Mouse (Mus musculus): ENCODE results near the gene Mapk10. TPM values are rescaled to one million over a fixed set of nuclear protein-coding genes. Genes with fewer than 3 reads are reported as not detected.
"Not testable (repeated sequence)": the region's sequence is repeated elsewhere in the genome, so short reads cannot be mapped to it uniquely, and the experiment has no call there.

The Mapk10 gene
- polyA plus RNA-seq, 1 experiment from 2014 or later = 0.59 TPM

GRCm38 (mm10) chr5:102888482-102889162, 322.5 kb downstream of the Mapk10 start:
- ATAC-seq (ENCODE audit: insufficient number of reproducible peaks, low FRiP score, low TSS enrichment, low read depth) (no peak), DNase-seq (ENCODE audit: low spot score) (no peak)
- 75% methylated on average over 14 of the region's 14 CpGs for WGBS
- no peak overlapping the region for H3K4me2 ChIP-seq (ENCODE audit: low read depth, severe bottlenecking)
- no peaks in the 10 kb centered on the region for H3K4me1 ChIP-seq (ENCODE audit: control insufficient read depth, insufficient read depth, low read length)
- H3K36me3 ChIP-seq (ENCODE audit: control insufficient read depth, insufficient read depth, low read length) = no peaks in the 10 kb centered on the region
- H3K27ac ChIP-seq (replicated peaks; ENCODE audit: low read depth, low read length) = no peak overlapping the region
- H3K4me3 ChIP-seq (ENCODE audit: low read depth, low read length) = no peak overlapping the region
- H3K27me3 ChIP-seq (ENCODE audit: control insufficient read depth, insufficient read depth, low read length) = no peaks in the 10 kb centered on the region
- no peak overlapping the region for H3K9ac ChIP-seq (ENCODE audit: low read length)
- no peaks in the 10 kb centered on the region for H3K9me3 ChIP-seq (ENCODE audit: control insufficient read depth, low read length)

DNA sequence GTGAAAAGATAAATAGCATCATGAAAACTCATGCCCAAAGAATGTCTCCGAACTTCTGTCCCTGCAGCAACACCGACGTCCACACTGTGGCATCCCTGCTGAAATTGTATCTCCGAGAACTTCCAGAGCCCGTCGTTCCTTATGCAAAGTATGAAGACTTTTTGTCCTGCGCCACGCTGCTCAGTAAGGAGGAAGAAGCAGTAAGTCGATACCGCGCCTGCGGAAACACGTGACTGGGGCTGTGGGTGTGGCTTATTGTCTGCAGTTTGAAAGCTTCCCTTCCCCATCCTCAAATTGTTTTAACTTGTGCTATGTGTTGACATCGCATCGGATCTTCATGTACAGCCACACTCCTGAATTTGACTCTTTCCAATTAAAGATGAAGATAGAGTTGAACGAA, 335.5 kb downstream of the Mapk10 start:
- no peak overlapping the region for H3K27ac ChIP-seq (replicated peaks; ENCODE audit: low read depth, low read length)
- no peaks in the 10 kb centered on the region for H3K27me3 ChIP-seq (ENCODE audit: control insufficient read depth, insufficient read depth, low read length)
- no peak for ATAC-seq (ENCODE audit: insufficient number of reproducible peaks, low FRiP score, low TSS enrichment, low read depth)
- 70% methylated on average over 16 of the region's 16 CpGs for WGBS
- H3K4me1 ChIP-seq (ENCODE audit: control insufficient read depth, insufficient read depth, low read length) = no peaks in the 10 kb centered on the region
- H3K4me3 ChIP-seq (ENCODE audit: low read depth, low read length) = no peak overlapping the region
- no peak overlapping the region for H3K9ac ChIP-seq (ENCODE audit: low read length)
- DNase-seq (ENCODE audit: low spot score) = no peak
- H3K36me3 ChIP-seq (ENCODE audit: control insufficient read depth, insufficient read depth, low read length) = no peaks in the 10 kb centered on the region
- no peak overlapping the region for H3K4me2 ChIP-seq (ENCODE audit: low read depth, severe bottlenecking)
- H3K9me3 ChIP-seq (ENCODE audit: control insufficient read depth, low read length) = no peaks in the 10 kb centered on the region

DNA sequence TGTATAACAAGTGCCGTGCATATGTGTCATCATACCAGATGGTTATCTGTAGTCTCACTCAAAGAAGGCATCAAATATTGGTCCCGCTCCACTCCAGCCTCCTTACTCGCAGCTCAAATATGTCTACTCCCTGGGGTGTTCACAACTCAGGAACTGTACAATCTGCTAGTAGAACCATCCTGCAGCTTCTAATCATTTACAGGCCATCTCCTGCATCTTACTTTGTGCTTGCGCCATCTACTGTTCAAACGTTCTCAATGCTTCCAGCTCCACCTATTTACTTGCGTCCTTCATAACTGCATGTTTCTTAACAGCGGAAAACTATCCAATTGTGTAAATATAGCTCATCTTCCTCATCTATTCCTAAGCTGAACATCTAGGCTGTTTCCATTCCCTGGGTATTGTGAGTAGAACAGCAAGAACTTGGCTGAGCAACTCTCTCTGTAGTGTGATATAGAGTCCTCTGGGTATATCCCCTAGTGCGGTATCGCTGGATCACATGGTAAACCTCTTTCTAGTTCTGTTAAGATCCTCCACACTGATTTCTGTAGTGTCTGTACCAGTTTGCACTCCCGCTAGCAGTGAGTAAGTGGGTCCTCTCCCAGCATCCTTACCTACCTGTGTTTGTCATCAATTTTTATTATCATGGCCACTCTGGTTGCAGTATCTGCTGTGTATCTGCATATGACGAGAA, 336.4 kb downstream of the Mapk10 start:
- Histone ChIP-seq H3K9ac (ENCODE audit: low read length) (no peak overlapping the region), H3K4me2 (ENCODE audit: low read depth, severe bottlenecking) (no peak overlapping the region), H3K36me3 (ENCODE audit: control insufficient read depth, insufficient read depth, low read length) (no peaks in the 10 kb centered on the region), H3K4me1 (ENCODE audit: control insufficient read depth, insufficient read depth, low read length) (no peaks in the 10 kb centered on the region), H3K9me3 (ENCODE audit: control insufficient read depth, low read length) (no peaks in the 10 kb centered on the region), H3K27ac (replicated peaks; ENCODE audit: low read depth, low read length) (no peak overlapping the region), H3K4me3 (ENCODE audit: low read depth, low read length) (no peak overlapping the region), H3K27me3 (ENCODE audit: control insufficient read depth, insufficient read depth, low read length) (no peaks in the 10 kb centered on the region)
- ATAC-seq (ENCODE audit: insufficient number of reproducible peaks, low FRiP score, low TSS enrichment, low read depth) (no peak), DNase-seq (ENCODE audit: low spot score) (peak; percentile 66)
- WGBS = 46% methylated on average over 11 of the region's 11 CpGs

- 89% methylated on average over 8 of the region's 9 CpGs for WGBS
- not testable (repeated sequence) for H3K4me1 ChIP-seq (ENCODE audit: control insufficient read depth, insufficient read depth, low read length)
Measured at GRCm38 (mm10) chr5:102872996-102873395, 338.1 kb downstream of the Mapk10 start.

DNA sequence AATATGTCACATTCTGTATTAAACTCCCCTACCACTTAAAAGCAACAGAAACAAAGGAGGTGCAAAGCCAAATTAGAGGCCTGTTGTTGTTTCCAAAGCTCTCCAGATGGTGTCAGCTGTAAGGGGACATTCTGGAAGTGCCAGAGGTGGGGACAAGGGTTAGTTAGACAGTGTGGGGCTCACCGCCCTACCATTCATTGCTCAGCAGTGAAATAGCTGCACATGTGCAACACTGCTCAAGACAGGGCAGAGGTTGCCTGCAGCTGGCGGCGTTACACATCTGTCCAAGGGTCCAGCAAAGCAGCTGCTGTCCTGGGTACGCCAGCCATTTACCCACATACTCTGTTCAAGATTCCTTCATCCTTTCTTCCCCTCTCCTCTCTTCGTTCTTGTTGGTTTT, 342.9 kb downstream of the Mapk10 start:
- Histone ChIP-seq H3K27me3 (ENCODE audit: control insufficient read depth, insufficient read depth, low read length) (no peaks in the 10 kb centered on the region), H3K9me3 (ENCODE audit: control insufficient read depth, low read length) (no peaks in the 10 kb centered on the region), H3K4me1 (ENCODE audit: control insufficient read depth, insufficient read depth, low read length) (no peaks in the 10 kb centered on the region), H3K4me3 (ENCODE audit: low read depth, low read length) (no peak overlapping the region), H3K36me3 (ENCODE audit: control insufficient read depth, insufficient read depth, low read length) (no peaks in the 10 kb centered on the region), H3K27ac (replicated peaks; ENCODE audit: low read depth, low read length) (no peak overlapping the region), H3K9ac (ENCODE audit: low read length) (no peak overlapping the region), H3K4me2 (ENCODE audit: low read depth, severe bottlenecking) (no peak overlapping the region)
- 49% methylated on average over 5 of the region's 5 CpGs for WGBS
- DNase-seq (ENCODE audit: low spot score) (no peak), ATAC-seq (ENCODE audit: insufficient number of reproducible peaks, low FRiP score, low TSS enrichment, low read depth) (no peak)

More at GRCm38 (mm10) chr5:102872996-102873395, 338.1 kb downstream of the Mapk10 start:
- not testable (repeated sequence) for ATAC-seq (ENCODE audit: insufficient number of reproducible peaks, low FRiP score, low TSS enrichment, low read depth); H3K4me2 ChIP-seq (ENCODE audit: low read depth, severe bottlenecking); H3K4me3 ChIP-seq (ENCODE audit: low read depth, low read length); DNase-seq (ENCODE audit: low spot score); H3K36me3 ChIP-seq (ENCODE audit: control insufficient read depth, insufficient read depth, low read length); H3K27ac ChIP-seq (replicated peaks; ENCODE audit: low read depth, low read length); H3K9me3 ChIP-seq (ENCODE audit: control insufficient read depth, low read length); H3K27me3 ChIP-seq (ENCODE audit: control insufficient read depth, insufficient read depth, low read length); H3K9ac ChIP-seq (ENCODE audit: low read length)

DNA sequence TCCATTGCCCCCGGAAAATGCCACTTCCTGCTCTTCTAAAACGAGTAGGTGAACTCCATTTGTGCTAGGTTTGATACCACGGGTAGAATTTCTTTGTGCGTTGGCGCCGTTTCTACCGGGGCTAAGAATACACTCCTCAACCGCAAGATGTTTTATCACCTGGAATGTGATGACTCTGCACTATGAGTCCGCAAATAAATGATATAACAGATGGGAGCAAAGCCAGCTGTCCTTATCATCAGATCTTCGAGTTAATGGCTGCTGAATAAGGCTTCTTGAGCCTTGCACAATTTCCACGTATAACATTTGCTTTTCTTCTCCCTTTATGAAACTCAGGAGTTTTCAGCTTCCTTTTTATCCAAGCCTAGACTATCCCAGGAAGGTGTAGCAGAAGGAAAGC, 351.4 kb downstream of the Mapk10 start:
- DNase-seq (ENCODE audit: low spot score) = no peak
- no peak for ATAC-seq (ENCODE audit: insufficient number of reproducible peaks, low FRiP score, low TSS enrichment, low read depth)
- 91% methylated on average over 11 of the region's 11 CpGs for WGBS
- Histone ChIP-seq H3K36me3 (ENCODE audit: control insufficient read depth, insufficient read depth, low read length) (no peaks in the 10 kb centered on the region), H3K4me1 (ENCODE audit: control insufficient read depth, insufficient read depth, low read length) (no peaks in the 10 kb centered on the region), H3K27ac (replicated peaks; ENCODE audit: low read depth, low read length) (no peak overlapping the region), H3K4me3 (ENCODE audit: low read depth, low read length) (no peak overlapping the region), H3K9ac (ENCODE audit: low read length) (no peak overlapping the region), H3K27me3 (ENCODE audit: control insufficient read depth, insufficient read depth, low read length) (no peaks in the 10 kb centered on the region), H3K9me3 (ENCODE audit: control insufficient read depth, low read length) (no peaks in the 10 kb centered on the region), H3K4me2 (ENCODE audit: low read depth, severe bottlenecking) (no peak overlapping the region)

- ATAC-seq (ENCODE audit: insufficient number of reproducible peaks, low FRiP score, low TSS enrichment, low read depth) (no peak), DNase-seq (ENCODE audit: low spot score) (no peak)
- Histone ChIP-seq H3K9me3 (ENCODE audit: control insufficient read depth, low read length) (no peaks in the 10 kb centered on the region), H3K36me3 (ENCODE audit: control insufficient read depth, insufficient read depth, low read length) (no peaks in the 10 kb centered on the region), H3K27me3 (ENCODE audit: control insufficient read depth, insufficient read depth, low read length) (no peaks in the 10 kb centered on the region), H3K4me2 (ENCODE audit: low read depth, severe bottlenecking) (no peak overlapping the region), H3K27ac (replicated peaks; ENCODE audit: low read depth, low read length) (no peak overlapping the region), H3K4me3 (ENCODE audit: low read depth, low read length) (no peak overlapping the region), H3K4me1 (ENCODE audit: control insufficient read depth, insufficient read depth, low read length) (no peaks in the 10 kb centered on the region), H3K9ac (ENCODE audit: low read length) (no peak overlapping the region)
Measured at GRCm38 (mm10) chr5:102858047-102858446, 353.1 kb downstream of the Mapk10 start.

Data from limb, embryonic 11.5 days (tissue).